Mouse (Mus musculus) bone marrow macrophage, adult 2 months (primary cell): ENCODE measurements around the gene Adcy2.

ENCODE experiments used
- CTCF ChIP-seq: IDR thresholded peaks from 2 replicates; pipeline ENCODE4 v1.5.1; 2012; ENCODE audit warnings: low read depth, mild to moderate bottlenecking, low read length, moderate library complexity
- POLR2A ChIP-seq: IDR thresholded peaks from 2 replicates; pipeline ENCODE4 v1.6.1; 2012; ENCODE audit warnings: mild to moderate bottlenecking, low read depth, low read length, borderline replicate concordance

- TF ChIP-seq CTCF = no peak
- no peak for TF ChIP-seq POLR2A
These were observed 391.5 kb downstream of the Adcy2 start for GRCm38 (mm10) chr13:68607652-68608405.
